ENCODE assay signal across 16 mouse cellular contexts in the genomic region with DNA sequence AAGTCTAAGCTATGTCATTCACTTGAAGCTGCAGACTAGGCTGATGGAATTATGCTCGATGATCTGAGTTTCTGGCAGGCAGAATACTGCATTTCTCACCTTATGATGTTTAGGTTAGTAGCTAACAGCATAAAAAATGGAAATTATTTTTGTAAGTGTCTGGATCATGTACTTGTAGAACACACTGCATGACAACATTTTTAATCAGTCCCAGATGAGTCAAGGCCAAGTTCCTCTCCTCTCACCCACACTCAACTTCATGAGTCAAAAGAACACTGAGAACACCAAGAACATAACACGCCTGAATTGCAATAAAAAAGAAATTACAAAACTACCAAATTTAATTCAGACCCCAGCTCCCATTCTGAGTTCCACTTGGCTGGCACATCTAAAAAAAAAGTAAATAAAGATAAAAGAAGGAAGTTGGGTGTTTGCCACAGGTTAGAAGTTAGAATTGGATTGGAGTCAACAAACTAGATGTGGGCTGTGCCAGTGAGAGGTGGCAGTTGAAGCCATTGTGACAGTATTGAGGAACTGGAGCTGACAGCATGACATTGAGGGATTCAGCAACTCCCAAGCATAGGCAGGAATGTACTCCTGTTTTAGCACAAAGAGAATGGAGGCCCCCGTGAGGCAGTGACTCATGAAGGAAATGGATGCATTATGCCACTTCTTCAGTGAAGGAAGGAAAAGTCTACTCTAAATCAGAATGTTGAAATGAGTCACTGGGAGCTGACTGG.
DNase-seq lines count a peak whose midpoint lies in the region; ATAC-seq and TF ChIP-seq lines count a peak whose summit lies in the region.
"Had no signal": no experiment of that assay in that cellular context is flagged by ENCODE, and none has a peak within 500 bp of the region (broad histone marks: within the 10 kb centered on the region; RNA-seq: fewer than 3 reads in every experiment).

No protein-coding gene starts in this region.

- no peak for TF ChIP-seq CTCF in embryonic fibroblast, embryonic 13.5 days (IDR thresholded peaks at IDR 0.05; ENCODE audit: borderline replicate concordance, insufficient read depth, low read length)

- TF ChIP-seq POLR2A in embryonic fibroblast, embryonic 13.5 days (IDR thresholded peaks at IDR 0.05; ENCODE audit: low read depth, low read length), result no peak

- H3K9me3 ChIP-seq in heart, embryonic 10.5 days, result no peaks in the 10 kb centered on the region
- H3K9me3 ChIP-seq: G1E; limb, embryonic 15.5 days; lung, embryonic 15.5 days; midbrain, embryonic 10.5 days; neural tube, embryonic 12.5 days had no signal

- ATAC-seq in megakaryocyte-erythroid progenitor cell, adult 5-6 weeks (replicated peaks; ENCODE audit: low FRiP score, low TSS enrichment, poor library complexity, severe bottlenecking), result no peak
- ATAC-seq in megakaryocyte progenitor cell, adult 5-6 weeks (replicated peaks; ENCODE audit: poor library complexity), result no peak
- ATAC-seq: inflammation-experienced regulatory T-cells, adult 6 months had no signal

- no peaks in the 10 kb centered on the region for H3K4me1 ChIP-seq in heart, embryonic 10.5 days
- H3K4me1 ChIP-seq in embryonic fibroblast, embryonic 13.5 days (ENCODE audit: control insufficient read depth, insufficient read depth, low read length), result peaks cover 2% of the 10 kb centered on the region; the same call in 1 of the 2 replicates
- H3K4me1 ChIP-seq: limb, embryonic 15.5 days; lung, embryonic 15.5 days; midbrain, embryonic 10.5 days; neural tube, embryonic 12.5 days had no signal

- H3K36me3 ChIP-seq in heart, embryonic 10.5 days, result no peaks in the 10 kb centered on the region
- H3K36me3 ChIP-seq: G1E; limb, embryonic 15.5 days; lung, embryonic 15.5 days; midbrain, embryonic 10.5 days; neural tube, embryonic 12.5 days had no signal

- WGBS in heart, embryonic 10.5 days, result 66% methylated on average over 3 of the region's 3 CpGs

- peak; percentile 2 to 13 for DNase-seq in heart, postnatal 10 days
- no peak for DNase-seq in heart, embryonic 10.5 days (ENCODE audit: low spot score)
- peak; percentile 16 to 19 for DNase-seq in layer of hippocampus, adult 8-10 months (ENCODE audit: low spot score in 2 of 2)
- peak; percentile 64 to 69 for DNase-seq in right cerebral cortex, adult 2 months (ENCODE audit: low spot score in 2 of 2)
- DNase-seq in thymus, postnatal 36 days, result no peak
- DNase-seq: gastrocnemius, postnatal 14 days; kidney, postnatal 10 days had no signal

- intact Hi-C loops in heart, postnatal 10 days (cut with DNase I), result no loop called here

- no peak overlapping the region for H3K27ac ChIP-seq in heart, embryonic 10.5 days
- H3K27ac ChIP-seq in embryonic fibroblast, embryonic 13.5 days (ENCODE audit: insufficient read depth, low read length), result peak overlapping the region; percentile 16; the same call in 1 of the 2 replicates
- H3K27ac ChIP-seq: limb, embryonic 15.5 days; lung, embryonic 15.5 days; midbrain, embryonic 10.5 days; neural tube, embryonic 12.5 days had no signal

- no peak overlapping the region for H3K4me3 ChIP-seq in heart, embryonic 10.5 days
- no peak overlapping the region for H3K4me3 ChIP-seq in embryonic fibroblast, embryonic 13.5 days (ENCODE audit: insufficient read depth, low read length)
- H3K4me3 ChIP-seq: limb, embryonic 15.5 days; lung, embryonic 15.5 days; midbrain, embryonic 10.5 days; neural tube, embryonic 12.5 days had no signal

- H3K27me3 ChIP-seq in heart, embryonic 10.5 days (ENCODE audit: insufficient read depth, poor library complexity, severe bottlenecking), result no peaks in the 10 kb centered on the region
- H3K27me3 ChIP-seq: limb, embryonic 15.5 days; lung, embryonic 15.5 days; neural tube, embryonic 12.5 days had no signal

Comparison
In these comparisons a context has a peak if more than half of its experiments do, and no peak if none do; other contexts are left out.
1. DNase-seq: peak in heart, postnatal 10 days (2 of 2), layer of hippocampus, adult 8-10 months (2 of 2) and right cerebral cortex, adult 2 months (2 of 2); none in heart, embryonic 10.5 days (single experiment) and thymus, postnatal 36 days (0 of 2).